Mouse (Mus musculus) hindbrain, embryonic 11.5 days (tissue): Measurements from ENCODE around the gene Ssh2. TPM values are rescaled to one million over a fixed set of nuclear protein-coding genes. Genes with fewer than 3 reads are reported as not detected.

Source experiments
- ATAC-seq: fragments of 200-750 bp; cut with Nextera tagmentation; 2 replicates; pipeline ENCODE4 v1.8.0; 2017; ENCODE audit warnings: mild to moderate bottlenecking, moderate TSS enrichment, moderate library complexity; ENCODE audit not compliant: low FRiP score
- DNase-seq: peaks from one replicate; pipeline ENCODE4 v3.0.0-alpha.2; 2015; ENCODE audit warnings: low spot score
- H3K27ac ChIP-seq: fragments of 300-500 bp; sonication (generic); 2 replicates; pipeline ENCODE4 v1.5.1; 2014; ENCODE audit warnings: mild to moderate bottlenecking, low read depth, low read length
- H3K27me3 ChIP-seq: fragments of 300-500 bp; sonication (generic); 2 replicates; pipeline ENCODE4 v1.6.1; 2014; ENCODE audit warnings: mild to moderate bottlenecking, low read length, moderate library complexity, mixed read lengths; ENCODE audit not compliant: control insufficient read depth, insufficient read depth
- H3K36me3 ChIP-seq: fragments of 300-500 bp; sonication (generic); 2 replicates; pipeline ENCODE4 v1.6.1; 2014; ENCODE audit warnings: mild to moderate bottlenecking, low read length, moderate library complexity, mixed read lengths; ENCODE audit not compliant: control insufficient read depth, insufficient read depth
- H3K4me1 ChIP-seq: fragments of 300-500 bp; sonication (generic); replicated peaks from 2 replicates; pipeline ENCODE4 v1.6.1; 2014; ENCODE audit warnings: low read length, mixed read lengths; ENCODE audit not compliant: control insufficient read depth, insufficient read depth
- H3K4me2 ChIP-seq: fragments of 300-500 bp; sonication (generic); replicated peaks from 2 replicates; pipeline ENCODE4 v1.6.1; 2014; ENCODE audit warnings: mild to moderate bottlenecking, low read depth, low read length
- H3K4me3 ChIP-seq: fragments of 300-500 bp; sonication (generic); 2 replicates; pipeline ENCODE4 v1.5.1; 2014; ENCODE audit warnings: low read depth, low read length
- H3K9ac ChIP-seq: fragments of 300-500 bp; sonication (generic); 2 replicates; pipeline ENCODE4 v1.6.1; 2014; ENCODE audit warnings: low read depth, low read length
- H3K9me3 ChIP-seq: fragments of 300-500 bp; sonication (generic); 2 replicates; pipeline ENCODE4 v1.6.1; 2016; ENCODE audit warnings: low read length; ENCODE audit not compliant: control insufficient read depth
- WGBS: fragments of 180-500 bp; shearing (Covaris S2); extraction: QIAGEN DNeasy Blood & Tissue Kit; methylation state at CpG from one replicate; pipeline ENCODE4 v1.1.7; 2014; 5-methylcytosine and 5-hydroxymethylcytosine counted together
- polyA plus RNA-seq: library from polyadenylated mRNA; unstranded; fragments of >200 nt; fragmentation: Nextera tagmentation; extraction: Ambion mirVana; gene quantifications from 2 replicates; pipeline ENCODE4 v1.2.1, GENCODE M21; 2014

Gene Ssh2
- polyA plus RNA-seq, 1 experiment from 2014 or later: 17.4 TPM

- Histone ChIP-seq H3K36me3 (no peaks in the 10 kb centered on the region), H3K4me2 (peak overlapping the region; percentile 82), H3K9me3 (no peaks in the 10 kb centered on the region), H3K9ac (peak overlapping the region; percentile 93), H3K4me3 (peak overlapping the region; percentile 90), H3K27me3 (no peaks in the 10 kb centered on the region), H3K4me1 (peaks cover 26% of the 10 kb centered on the region), H3K27ac (peak overlapping the region; percentile 86; the same call in 1 of the 2 replicates)
- 3% methylated on average over 44 of the region's 55 CpGs for WGBS
- no peak for ATAC-seq
- peak; percentile 58 for DNase-seq
Observed at GRCm38 (mm10) chr11:77488771-77489581, 272.9 kb downstream of the Ssh2 start.

- H3K9ac ChIP-seq: peak within 1 kb of the TSS; percentile 93
- H3K4me2 ChIP-seq: peak within 1 kb of the TSS; percentile 82
- DNase-seq (peak; percentile 86), ATAC-seq (peak; percentile 60)
- under 1% methylated on average over 25 of the region's 87 CpGs for WGBS
- H3K4me3 ChIP-seq: peak within 1 kb of the TSS; percentile 90
- no peaks in the 10 kb centered on the region for H3K36me3 ChIP-seq
- no peaks in the 10 kb centered on the region for H3K27me3 ChIP-seq
- peak within 1 kb of the TSS; percentile 86 for H3K27ac ChIP-seq
- peaks cover 26% of the 10 kb centered on the region for H3K4me1 ChIP-seq
- no peaks in the 10 kb centered on the region for H3K9me3 ChIP-seq
Observed at GRCm38 (mm10) chr11:77489591-77490235, 273.6 kb downstream of the Ssh2 start, which contains the start of gene Ankrd13b. TSS of gene Ankrd13b (minus strand) at chr11:77489678.

- no peaks in the 10 kb centered on the region for H3K36me3 ChIP-seq
- peak overlapping the region; percentile 93 for H3K9ac ChIP-seq
- peak overlapping the region; percentile 86; the same call in 1 of the 2 replicates for H3K27ac ChIP-seq
- DNase-seq: no peak
- H3K27me3 ChIP-seq: no peaks in the 10 kb centered on the region
- peak overlapping the region; percentile 90 for H3K4me3 ChIP-seq
- H3K9me3 ChIP-seq: no peaks in the 10 kb centered on the region
- 68% methylated on average over 6 of the region's 6 CpGs for WGBS
- H3K4me1 ChIP-seq: peaks cover 31% of the 10 kb centered on the region
- H3K4me2 ChIP-seq: peak overlapping the region; percentile 82; the same call in 1 of the 2 replicates
- no peak for ATAC-seq
Observed at GRCm38 (mm10) chr11:77490451-77490850, 274.4 kb downstream of the Ssh2 start.

GRCm38 (mm10) chr11:77491123-77491501 is 275.0 kb downstream of the Ssh2 start:
- peaks cover 30% of the 10 kb centered on the region for H3K4me1 ChIP-seq
- H3K27ac ChIP-seq: peak overlapping the region; percentile 85
- peak overlapping the region; percentile 74 for H3K4me3 ChIP-seq
- H3K4me2 ChIP-seq: peak overlapping the region; percentile 77
- 1% methylated on average over 13 of the region's 13 CpGs for WGBS
- peak; percentile 75 for ATAC-seq
- H3K9me3 ChIP-seq: no peaks in the 10 kb centered on the region
- peak overlapping the region; percentile 49 for H3K9ac ChIP-seq
- H3K27me3 ChIP-seq: no peaks in the 10 kb centered on the region
- H3K36me3 ChIP-seq: no peaks in the 10 kb centered on the region
- DNase-seq: peak; percentile 99

GRCm38 (mm10) chr11:77491502-77492291 is 275.6 kb downstream of the Ssh2 start:
- under 1% methylated on average over 23 of the region's 23 CpGs for WGBS
- Histone ChIP-seq H3K9ac (peak overlapping the region; percentile 93), H3K9me3 (no peaks in the 10 kb centered on the region), H3K4me2 (peak overlapping the region; percentile 77), H3K27ac (peak overlapping the region; percentile 85), H3K36me3 (no peaks in the 10 kb centered on the region), H3K4me3 (peak overlapping the region; percentile 74), H3K4me1 (peaks cover 27% of the 10 kb centered on the region), H3K27me3 (no peaks in the 10 kb centered on the region)
- ATAC-seq: peak; percentile 69
- peak; percentile 45 for DNase-seq

GRCm38 (mm10) chr11:77492311-77492871 is 276.3 kb downstream of the Ssh2 start:
- no peaks in the 10 kb centered on the region for H3K9me3 ChIP-seq
- DNase-seq: no peak
- WGBS: under 1% methylated on average over 14 of the region's 18 CpGs

GRCm38 (mm10) chr11:77492911-77493332 is 276.8 kb downstream of the Ssh2 start:
- peak; percentile 46 for ATAC-seq
- peak; percentile 93 for DNase-seq
- Histone ChIP-seq H3K4me1 (peaks cover 26% of the 10 kb centered on the region), H3K9ac (peak overlapping the region; percentile 93), H3K27ac (peak overlapping the region; percentile 88), H3K4me3 (peak overlapping the region; percentile 74), H3K9me3 (no peaks in the 10 kb centered on the region), H3K36me3 (no peaks in the 10 kb centered on the region), H3K27me3 (no peaks in the 10 kb centered on the region), H3K4me2 (peak overlapping the region; percentile 77)
- under 1% methylated on average over 18 of the region's 32 CpGs for WGBS

More at GRCm38 (mm10) chr11:77492311-77492871, 276.3 kb downstream of the Ssh2 start:
- H3K27ac ChIP-seq: peak overlapping the region; percentile 88
- peak overlapping the region; percentile 93 for H3K9ac ChIP-seq
- no peaks in the 10 kb centered on the region for H3K27me3 ChIP-seq
- no peaks in the 10 kb centered on the region for H3K36me3 ChIP-seq
- H3K4me3 ChIP-seq: peak overlapping the region; percentile 74
- peaks cover 30% of the 10 kb centered on the region for H3K4me1 ChIP-seq
- H3K4me2 ChIP-seq: peak overlapping the region; percentile 77
- ATAC-seq: no peak
